Mouse (Mus musculus) left cerebral cortex, postnatal 14 days (tissue): Measurements from ENCODE around the gene Crlf2. TPM values are rescaled to one million over a fixed set of nuclear protein-coding genes. Genes with fewer than 3 reads are reported as not detected.

Experiments
- DNase-seq, 2 experiments: peaks; one replicate each; pipeline ENCODE4 v3.0.0; 2021 to 2022; ENCODE audit warnings: low spot score in 2 of 2, mixed read lengths in 1 of 2
- intact Hi-C: fragments of 180-260 bp; cut with DNase I; formaldehyde crosslinking; loops from one replicate; pipeline ENCODE4 v1.15.1; 2025
- long read RNA-seq, 2 experiments: library from polyadenylated mRNA; stranded (forward); transcript quantifications; one replicate each; pipeline ENCODE4 v2.0.0; 2021
- total RNA-seq, 2 experiments: library from RNA; stranded (reverse); gene quantifications; 2 replicates each; pipeline ENCODE4 v1.2.3; 2021

Crlf2 gene
- 10 to 100 TPM; 34.8 to 43.3 TPM for total RNA-seq
- long read RNA-seq, experiment 1, transcript Crlf2-203 (8 exons, 1,405 nt) = major isoform, 5 of 21 reads
- long read RNA-seq, experiment 1, partial matches to known transcripts = 8 of 21 reads
- long read RNA-seq, experiment 1, other reads (novel, unspliced or antisense) = 5 of 21 reads
- long read RNA-seq, experiment 2, partial matches to known transcripts = 5 of 12 reads
- long read RNA-seq, experiment 2, other reads (novel, unspliced or antisense) = 2 of 12 reads

DNA sequence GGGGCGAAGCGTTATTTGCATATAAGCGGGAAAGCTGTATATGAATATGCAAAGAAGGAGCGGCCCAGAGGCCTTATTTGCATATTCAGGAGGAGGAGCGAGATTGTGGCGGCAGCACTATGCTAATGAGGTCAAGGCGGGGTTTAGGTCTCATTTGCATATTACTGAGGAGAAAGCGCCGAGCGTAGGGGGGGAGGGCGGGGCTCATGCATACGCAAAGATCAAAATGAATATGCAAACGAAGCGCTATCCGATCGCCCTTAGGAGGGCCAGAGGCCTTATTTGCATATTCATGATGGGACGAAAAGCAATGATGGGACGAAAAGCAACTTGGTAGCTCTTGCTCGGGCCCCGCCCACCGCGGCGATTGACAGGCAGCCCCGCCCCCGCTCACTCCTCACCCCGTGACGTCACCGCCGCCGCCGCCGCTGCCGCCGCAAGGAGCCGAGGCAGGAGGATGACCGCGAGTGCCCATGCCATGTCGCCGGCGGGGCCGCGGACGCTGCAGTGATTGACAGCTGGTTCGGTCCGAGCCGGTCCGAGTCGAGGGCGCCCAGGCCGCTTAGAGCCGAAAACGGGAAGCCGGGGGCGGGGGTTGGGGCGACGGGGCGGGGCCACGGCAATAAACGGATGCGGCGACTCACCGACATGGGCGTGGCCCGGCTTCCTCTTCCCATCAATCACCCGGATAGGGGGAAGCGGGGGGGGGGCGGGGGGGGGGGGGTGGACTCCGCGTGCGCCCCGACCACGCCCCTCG lies at the start of gene Crlf2:
Gene Crlf2 (minus strand): TSS at position 590 of the 757 bp plus-strand sequence.
- intact Hi-C loops = loop anchor here (5.0 kb wide), 1 partner anchor 549 kb away; the partner anchor contains the start of gene Gtpbp6
- DNase-seq = peak; percentile 93 to 97

DNA sequence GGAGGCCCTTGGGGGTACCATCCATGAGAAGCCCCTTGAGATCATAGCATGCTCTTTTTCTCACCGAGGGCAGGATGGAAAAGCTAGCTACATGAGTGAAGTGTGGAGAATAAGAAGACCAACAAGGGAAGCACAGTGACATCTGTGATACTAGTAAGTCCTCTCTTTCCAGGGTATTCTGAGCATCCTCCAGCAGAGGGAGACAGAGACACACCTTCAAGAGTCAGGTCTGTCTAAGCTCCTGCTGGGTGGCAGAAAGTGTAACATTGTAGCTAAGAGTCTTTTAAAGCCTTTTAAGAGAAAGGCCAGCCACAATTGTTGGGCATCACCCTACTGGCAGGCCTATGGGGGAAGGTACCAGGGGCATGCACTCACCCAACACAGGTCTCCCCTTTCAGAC lies 43.8 kb upstream of the Crlf2 start:
- DNase-seq = peak; percentile 12 to 16
- intact Hi-C loops = loop anchor here (10.0 kb wide), 1 partner anchor 422 kb away; no protein-coding TSS in a partner anchor

DNA sequence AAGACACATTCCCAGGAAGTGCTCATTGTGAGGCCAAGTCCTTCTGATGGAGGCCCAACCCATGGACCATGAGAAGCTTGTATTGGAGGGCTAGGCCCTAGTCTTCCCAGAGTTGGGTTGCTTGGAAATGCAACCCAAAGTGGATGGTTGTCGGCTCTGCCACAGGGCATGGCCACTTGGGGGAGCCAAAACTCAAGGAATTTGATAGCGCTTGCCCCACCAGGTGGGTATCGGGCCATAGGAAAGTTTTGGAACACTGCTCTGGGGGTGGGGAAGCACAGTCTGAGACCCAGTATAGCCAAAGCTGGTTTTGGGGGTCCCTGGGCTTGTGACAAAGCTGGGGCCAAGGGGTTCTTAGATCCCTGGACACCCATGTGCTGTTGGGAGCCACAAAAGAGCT lies 42.3 kb upstream of the Crlf2 start:
- peak; percentile 2 to 3 for DNase-seq
- intact Hi-C loops = loop anchor here (10.0 kb wide), 1 partner anchor 424 kb away; no protein-coding TSS in a partner anchor

DNA sequence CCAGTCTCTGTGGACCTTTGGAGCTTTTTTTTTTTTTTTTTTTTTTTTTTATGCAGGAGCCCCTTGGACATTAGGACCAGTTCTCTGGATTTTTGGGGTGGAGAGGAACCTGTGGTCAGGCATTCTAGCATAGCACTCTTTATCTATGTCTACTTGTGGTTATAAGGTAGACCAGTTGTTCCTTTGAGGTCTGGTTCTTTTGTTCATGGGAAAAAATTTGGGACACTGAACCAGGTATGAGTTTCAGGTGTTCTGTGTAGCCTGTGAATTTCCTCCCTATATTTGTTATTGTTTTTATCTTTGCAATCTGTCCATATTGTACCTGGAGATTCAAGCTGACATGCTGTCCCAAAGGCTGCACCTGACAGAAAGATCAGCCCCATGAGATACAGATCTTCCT lies 40.1 kb upstream of the Crlf2 start:
- intact Hi-C loops = no loop called here
- DNase-seq = no peak

DNA sequence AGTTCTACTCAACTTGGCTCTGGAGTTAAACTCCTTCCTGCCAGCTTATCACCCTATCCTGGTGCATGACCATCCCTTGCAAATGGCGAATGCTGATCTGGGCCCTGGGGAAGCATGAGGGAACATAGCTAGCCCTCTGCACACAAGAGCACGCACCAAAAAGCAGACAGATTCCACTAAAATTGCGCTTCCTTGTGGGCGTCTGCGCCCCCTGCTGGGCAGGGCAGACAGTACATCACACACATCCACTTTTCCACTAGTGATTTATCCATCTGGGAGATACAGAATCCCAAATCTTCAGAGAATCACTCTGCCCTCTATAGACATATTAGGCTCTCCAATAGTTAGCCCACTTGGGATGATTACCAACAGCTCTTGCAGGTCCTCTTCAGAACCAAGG lies 37.9 kb upstream of the Crlf2 start:
- intact Hi-C loops = no loop called here

DNA sequence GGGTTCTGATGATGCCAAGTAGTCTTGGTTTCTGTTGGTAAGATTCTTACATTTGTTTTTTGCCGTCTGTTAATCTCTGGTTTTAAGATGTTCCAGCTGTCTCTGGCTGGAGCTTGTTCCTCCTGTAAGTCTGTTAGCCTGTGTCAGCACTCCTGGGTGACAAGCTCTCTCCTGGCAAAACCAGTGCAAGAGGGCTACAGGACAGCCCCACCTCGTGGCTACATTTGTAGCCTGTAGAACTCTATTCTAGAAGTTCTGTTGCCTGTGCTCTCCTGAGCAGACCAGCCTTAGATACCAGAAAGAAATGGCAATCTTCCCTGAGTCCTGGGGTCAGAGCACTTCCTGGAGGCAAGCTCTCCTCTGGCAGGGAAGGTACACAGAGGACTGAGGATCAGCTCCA lies 4.0 kb upstream of the Crlf2 start:
- no peak for DNase-seq
- intact Hi-C loops = no loop called here

More for the DNA sequence above, 37.9 kb upstream of the Crlf2 start:
- DNase-seq = no peak

DNA sequence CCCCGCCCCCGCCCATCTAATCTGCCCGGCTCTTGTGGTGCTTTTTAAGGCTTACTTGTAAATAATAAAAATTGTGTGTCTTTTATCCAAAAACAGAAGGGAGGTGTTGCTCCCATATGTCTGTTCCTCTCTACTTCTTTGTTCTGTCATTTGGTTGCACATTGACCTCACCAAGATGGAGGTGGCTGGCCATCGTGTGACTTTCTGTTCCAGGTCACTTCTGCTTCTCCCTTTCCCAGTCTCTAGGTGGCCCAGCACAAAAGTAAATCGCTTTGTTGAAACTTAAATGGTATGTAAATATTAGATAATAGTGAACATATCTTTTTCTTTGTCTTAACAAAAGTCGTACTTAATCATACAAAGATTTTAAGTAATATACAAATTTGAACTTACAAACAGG lies 398 bp upstream of the Crlf2 start:
- DNase-seq = peak in 1 of 2 experiments; percentile 3

DNA sequence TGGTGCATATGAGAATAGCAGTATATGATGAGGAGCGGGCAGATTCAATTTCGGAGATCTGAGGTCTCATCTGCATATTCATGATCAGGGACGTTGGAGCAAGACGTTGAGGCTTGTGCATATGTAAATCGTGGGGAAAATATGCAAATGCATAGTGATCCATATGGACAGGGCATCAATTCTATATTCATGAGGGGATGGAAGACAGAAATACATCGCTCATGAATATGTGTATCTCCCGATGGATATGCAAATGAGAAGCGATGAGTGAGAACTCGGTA lies 730 bp downstream of the Crlf2 start:
- intact Hi-C loops = loop anchor here (5.0 kb wide), 1 partner anchor 549 kb away; the partner anchor contains the start of gene Gtpbp6
- DNase-seq = no peak

More for the DNA sequence above, 398 bp upstream of the Crlf2 start:
- intact Hi-C loops = loop anchor here (5.0 kb wide), 1 partner anchor 548 kb away; the partner anchor contains the start of gene Gtpbp6

DNA sequence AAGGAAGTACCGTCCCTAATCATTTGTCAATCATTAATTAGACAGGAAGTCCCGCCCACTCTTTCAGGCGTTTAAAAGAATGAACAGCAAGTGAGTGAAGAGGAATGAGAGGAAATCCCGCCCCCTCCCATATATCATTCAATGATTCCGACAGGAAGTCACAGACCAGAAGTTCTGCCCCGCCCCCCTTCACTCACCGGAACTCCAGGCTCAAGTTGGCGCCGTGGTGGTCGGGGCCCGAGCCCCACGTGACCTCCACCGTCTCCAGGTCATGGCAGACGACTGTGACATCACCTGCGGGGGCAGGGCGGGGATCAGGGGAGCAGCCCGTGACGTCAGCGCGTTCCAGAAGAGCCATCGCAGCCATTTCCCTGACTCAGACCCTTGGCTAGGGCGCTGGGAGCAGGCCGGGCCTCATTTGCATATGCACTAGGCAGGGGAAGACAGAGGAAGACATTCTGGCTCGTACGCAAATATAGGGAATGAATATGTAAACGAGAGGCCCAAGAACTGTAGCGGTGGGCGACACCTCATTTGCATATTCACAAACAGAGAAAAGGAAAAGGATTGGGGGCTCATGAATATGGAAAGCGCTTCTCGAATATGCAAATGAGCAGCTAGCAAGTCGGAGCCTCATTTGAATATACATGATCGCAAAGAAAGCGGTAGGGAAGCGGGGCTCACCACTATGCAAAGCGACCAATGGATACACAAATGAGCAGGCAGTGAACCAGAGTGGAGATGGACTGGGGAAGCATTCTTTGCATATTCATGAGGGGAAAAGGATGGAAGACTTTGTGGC lies 1.3 kb downstream of the Crlf2 start:
- intact Hi-C loops = loop anchor here (5.0 kb wide), 1 partner anchor 550 kb away; the partner anchor contains the start of gene Gtpbp6
- DNase-seq = peak; percentile 98 to 100

DNA sequence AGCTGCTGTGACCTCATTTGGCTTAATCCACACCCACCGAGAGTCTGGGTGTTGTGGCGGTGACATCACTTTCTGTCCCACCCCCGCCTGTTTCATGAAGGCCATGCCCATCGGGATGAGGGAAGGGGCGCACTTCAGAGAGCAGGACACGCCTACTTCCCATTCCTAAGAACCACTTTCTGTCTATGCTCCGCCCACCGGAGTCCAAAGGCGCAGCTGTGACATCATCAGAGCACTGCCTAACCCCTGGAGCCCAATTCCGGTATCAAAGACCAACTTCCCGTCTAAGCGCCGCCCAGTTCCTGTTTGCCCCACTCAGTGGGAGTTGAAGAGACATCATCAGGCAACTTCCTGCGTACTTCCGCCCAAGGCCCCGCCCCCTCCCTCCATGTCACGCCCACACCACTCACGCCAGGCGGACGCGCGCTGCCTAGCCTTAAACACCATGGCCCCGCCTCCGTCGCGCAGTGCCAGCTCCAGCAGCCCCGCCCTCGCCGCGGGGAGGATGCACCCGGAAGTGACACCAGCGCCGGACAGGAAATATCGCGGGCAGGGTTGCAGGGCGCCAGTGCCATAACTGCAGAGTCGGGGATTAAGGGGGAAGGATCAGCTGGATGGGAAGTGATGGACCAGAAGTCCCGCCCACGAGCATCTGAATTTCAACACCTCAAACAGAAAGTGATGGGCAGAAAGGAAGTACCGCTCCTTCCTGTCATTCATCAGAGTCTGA lies 2.0 kb downstream of the Crlf2 start:
- intact Hi-C loops = loop anchor here (5.0 kb wide), 1 partner anchor 551 kb away; the partner anchor contains the start of gene Gtpbp6
- DNase-seq = peak in 1 of 2 experiments; percentile 94

DNA sequence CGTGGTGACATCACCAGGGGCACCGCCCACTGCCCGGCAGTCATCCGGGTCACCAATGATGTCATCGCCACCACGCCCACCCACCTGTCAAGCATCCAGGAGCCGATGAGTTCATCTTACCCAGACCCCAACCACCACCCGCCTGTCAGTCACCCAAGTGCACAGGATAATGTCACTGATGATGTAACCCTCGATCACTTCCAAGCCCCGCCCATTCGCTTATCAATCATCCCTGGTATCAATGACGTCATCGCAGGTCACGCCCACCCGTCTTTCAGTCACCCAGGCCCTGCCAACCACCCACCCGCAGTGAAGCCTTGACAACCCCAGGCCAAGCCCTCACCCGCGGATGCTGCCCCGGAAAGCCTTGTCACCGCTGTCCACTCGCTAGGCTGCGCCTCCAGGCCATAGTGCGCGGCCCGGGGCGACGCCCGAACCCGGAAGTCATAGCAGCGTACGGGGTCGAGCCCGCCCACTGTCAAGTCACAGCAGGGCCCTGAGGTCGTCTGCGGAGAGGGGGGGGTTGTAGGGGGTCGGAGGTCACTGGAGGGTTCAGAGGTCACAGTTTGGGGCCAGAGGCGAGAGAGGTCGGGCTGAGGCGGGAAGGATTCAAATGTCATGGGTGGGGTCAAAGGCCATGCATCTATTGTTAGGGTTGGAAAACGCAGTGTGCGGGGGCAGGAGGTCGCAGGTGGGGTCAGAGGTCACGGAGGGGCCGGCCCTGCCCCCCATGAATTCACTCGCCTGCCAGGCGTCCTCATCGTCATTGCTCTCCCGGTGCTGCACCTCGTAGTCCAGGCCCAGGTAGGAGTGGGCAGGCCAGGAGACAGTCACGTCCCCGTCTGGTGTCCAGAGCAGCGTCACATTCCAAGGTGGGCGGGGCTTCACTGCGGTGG lies 2.9 kb downstream of the Crlf2 start:
- intact Hi-C loops = loop anchor here (5.0 kb wide), 1 partner anchor 551 kb away; the partner anchor contains the start of gene Gtpbp6
- DNase-seq = peak; percentile 63 to 65

DNA sequence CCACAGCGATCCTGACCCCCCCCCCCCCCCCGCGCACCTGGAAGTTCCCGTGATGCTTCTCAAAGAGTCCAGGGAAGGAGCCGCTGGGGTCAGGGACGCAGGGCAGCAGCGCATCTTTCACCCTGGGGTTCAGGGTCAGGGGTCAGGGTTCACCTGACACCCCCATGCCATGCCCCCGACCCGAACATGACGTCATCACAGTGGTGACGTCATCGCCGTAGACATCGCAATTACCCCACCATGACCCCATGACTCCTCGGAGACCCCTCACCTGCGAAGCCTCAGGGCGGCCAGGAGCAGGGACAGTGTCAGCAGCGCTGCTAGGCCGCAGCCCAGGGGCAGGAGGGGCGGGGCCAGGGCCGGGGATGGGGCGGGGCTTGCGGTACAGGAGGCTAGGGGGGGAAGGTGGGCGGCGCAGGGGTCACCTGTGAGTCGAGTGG lies 3.5 kb downstream of the Crlf2 start:
- peak in 1 of 2 experiments; percentile 21 for DNase-seq
- intact Hi-C loops = loop anchor here (5.0 kb wide), 1 partner anchor 552 kb away; the partner anchor contains the start of gene Gtpbp6

DNA sequence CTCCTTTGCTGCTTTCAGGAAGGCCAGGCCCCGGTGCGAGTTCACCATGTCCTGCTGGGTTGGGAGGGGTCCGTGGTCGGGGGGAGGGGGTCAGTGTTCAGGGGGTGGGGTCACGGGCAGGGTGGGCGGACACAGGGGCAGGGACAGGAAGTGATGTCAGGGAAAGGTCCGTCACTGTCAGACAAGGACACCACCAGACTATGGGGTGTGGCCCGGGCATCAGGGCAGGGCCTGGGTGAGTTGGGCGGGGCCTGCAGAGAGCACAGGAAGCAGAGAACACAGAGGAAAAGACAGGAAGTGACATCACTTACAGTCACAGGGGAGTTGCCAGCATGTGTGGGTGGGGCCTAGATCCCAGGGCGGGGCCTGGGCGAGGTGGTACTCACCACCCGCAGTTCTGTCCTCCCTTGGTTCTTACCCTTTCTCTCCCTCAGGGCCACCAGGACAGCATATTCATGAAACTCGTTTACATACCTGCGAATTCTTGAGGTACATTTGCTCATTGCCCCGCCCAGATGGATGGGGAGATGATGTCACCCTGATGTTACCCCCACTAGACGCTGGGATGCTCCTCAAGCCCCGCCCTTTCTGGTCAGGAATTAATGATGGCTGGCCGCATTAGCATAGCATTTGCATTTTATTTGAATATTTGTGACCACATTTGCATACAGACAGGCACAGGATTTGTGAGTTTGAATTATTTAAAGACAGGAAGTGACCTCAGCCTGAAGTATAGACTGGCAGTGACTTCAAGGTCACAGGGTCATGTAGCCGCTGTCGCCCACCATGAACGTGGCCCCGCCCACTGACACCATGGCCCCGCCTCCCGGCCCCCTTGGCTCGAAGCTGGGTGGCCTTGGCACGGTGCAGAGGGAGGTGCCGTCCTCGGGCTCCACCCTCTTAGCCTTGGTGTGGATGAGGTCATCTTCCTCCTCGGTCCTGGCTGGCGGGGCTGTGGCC lies 4.4 kb downstream of the Crlf2 start:
- DNase-seq = peak; percentile 5 to 26
- intact Hi-C loops = loop anchor here (5.0 kb wide), 1 partner anchor 553 kb away; the partner anchor contains the start of gene Gtpbp6

DNA sequence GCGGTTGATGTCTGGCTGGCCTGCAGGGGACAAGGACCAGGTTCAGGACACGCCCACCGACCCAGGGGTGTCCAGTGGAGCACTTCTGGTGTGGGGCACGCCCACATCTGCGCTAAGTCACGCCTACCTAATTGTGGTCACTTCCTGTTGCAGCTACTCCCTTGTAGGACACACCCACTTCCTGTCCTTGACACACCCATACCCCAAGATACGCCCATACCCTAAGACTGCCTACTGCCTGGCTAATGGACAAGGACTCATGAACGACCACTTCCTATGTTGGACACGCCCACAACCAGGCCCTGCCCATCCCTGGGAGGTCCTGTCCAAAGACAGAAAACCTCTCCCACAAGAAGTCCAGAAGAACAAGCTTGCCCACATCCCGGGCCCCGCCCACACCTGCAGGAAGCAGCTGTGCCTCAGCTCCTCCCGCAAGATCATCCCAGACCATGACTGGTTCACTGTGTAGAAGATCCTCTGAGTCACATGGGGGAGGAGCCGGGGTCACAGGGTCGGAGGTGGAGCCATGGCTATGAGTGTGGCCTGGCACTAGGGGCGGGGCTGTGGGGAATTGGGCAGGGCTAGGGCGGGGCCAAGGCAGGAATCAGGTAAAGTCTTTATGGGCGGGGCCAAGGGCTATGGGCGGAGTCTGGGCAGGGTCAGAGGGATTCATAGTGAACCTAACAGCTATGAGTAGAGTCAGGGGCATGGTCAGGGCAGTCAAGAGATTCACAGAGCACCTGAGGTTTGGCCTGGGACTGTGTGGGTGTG lies 5.4 kb downstream of the Crlf2 start:
- peak; percentile 5 to 25 for DNase-seq
- intact Hi-C loops = no loop called here

DNA sequence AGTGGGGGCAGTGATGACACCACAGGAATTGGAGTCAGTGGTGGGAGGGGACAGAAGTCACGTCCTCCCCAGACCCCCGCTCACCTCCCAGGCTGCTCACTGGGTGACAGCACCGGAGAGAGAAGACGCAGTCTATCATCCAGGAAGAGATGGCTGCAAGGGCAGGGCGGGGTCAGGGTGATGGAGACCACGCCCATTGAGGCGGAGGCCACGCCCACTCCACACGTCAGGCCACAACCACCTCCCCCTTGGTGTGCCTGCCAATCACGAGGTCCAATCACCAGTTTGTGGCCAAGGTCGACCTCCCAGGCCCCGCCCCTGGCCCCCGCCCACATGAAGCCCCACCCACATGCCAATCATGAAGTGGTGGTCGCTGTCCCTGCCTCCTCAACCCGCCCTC lies 6.3 kb downstream of the Crlf2 start:
- intact Hi-C loops = no loop called here

DNA sequence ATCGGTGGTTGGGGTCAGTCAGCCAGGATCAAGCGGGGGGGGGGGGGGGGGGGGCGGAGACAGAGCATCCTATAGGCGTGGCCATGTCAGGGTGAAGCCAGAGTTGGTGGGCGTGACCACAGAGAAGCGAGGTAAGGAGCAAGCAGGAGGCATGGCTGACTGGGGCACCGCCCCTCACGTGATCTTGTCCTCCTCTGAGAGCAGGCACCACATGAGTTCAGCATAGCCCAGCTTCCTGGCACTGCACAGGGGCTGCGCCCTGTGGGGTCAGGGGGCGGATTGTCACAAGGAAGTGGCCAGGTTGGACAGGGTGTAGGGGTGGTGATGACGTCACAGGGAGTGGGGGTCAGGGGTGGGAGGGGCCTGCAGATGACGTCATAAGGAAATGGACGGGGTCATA lies 6.7 kb downstream of the Crlf2 start:
- no peak for DNase-seq

More for the DNA sequence above, 6.3 kb downstream of the Crlf2 start:
- DNase-seq = no peak

More for the DNA sequence above, 6.7 kb downstream of the Crlf2 start:
- intact Hi-C loops = no loop called here
